Comparison of ENCODE assay signal across 9 mouse cellular contexts in the genomic region with DNA sequence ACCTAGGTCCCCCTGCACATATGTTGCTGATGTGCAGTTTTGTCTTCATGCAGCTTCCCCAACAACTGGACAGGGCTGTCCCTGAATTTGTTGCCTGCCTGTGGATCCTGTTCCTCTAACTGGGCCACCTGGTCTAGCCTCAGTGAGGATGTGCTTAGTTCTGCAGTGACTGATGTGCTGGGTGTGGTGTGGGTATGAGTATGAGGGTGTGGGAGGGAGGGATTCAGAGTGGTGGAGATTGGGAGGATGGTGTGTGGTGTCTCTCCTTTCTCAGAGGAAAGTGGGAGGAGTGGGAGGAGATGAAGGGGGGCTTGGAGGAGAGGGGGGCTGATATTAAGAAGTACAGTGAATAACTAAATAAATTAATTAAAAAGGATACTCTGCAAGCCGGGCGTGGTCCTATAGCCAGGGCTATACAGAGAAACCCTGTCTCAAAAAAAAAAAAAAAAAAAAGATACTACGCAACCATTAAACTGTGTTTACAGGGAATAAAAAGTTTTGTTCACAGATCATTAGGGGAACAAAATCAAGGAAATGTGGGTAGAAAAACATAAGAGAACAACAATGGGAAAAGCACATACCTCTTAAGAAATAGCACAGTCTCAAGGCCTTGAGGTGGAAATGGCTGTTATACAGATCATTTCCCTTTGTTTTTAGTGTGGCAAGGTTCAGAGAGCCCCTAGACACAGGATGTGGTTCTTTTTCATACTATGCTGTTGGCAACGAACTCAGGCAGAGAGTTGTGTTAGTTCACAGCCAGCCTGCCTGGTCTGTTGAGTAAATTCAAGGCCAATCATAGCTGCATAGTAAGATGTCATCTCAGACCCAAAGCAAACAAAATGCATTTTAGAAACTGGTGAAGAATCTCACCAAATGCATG. TPM values are rescaled to one million over a fixed set of nuclear protein-coding genes. Genes with fewer than 3 reads are reported as not detected.
A peak's percentile ranks its signal among the peaks of the same experiment; 100 is the strongest.
DNase-seq lines count a peak whose midpoint lies in the region; ATAC-seq lines count a peak whose summit lies in the region.
"Had no signal": no experiment of that assay in that cellular context is flagged by ENCODE, and none has a peak within 500 bp of the region (broad histone marks: within the 10 kb centered on the region; RNA-seq: fewer than 3 reads in every experiment).

No protein-coding gene starts in this region.

- DNase-seq in 3T3-L1 (ENCODE audit: low read depth, low spot score) (peak; percentile 60), 416B (ENCODE audit: low read depth) (peak; percentile 94)
- DNase-seq in heart, postnatal 4 days, result peak; percentile 14
- DNase-seq in c-Kit-positive CD71-positive TER-119-positive erythroid progenitor cells, embryonic 14.5 days (ENCODE audit: low spot score), result no peak
- no peak for DNase-seq in adrenal gland, adult 8-10 months
- no peak for DNase-seq in left cerebral cortex, postnatal 25 days (ENCODE audit: low spot score in 2 of 2)
- DNase-seq: gastrocnemius, postnatal 36 days; midbrain, embryonic 14.5 days had no signal

- peak; percentile 41; the same call in 1 of the 2 replicates for ATAC-seq in neutrophil, adult 5-6 weeks (ENCODE audit: extremely low read depth, insufficient number of reproducible peaks, low FRiP score, poor library complexity, severe bottlenecking)

- intact Hi-C loops in left cerebral cortex, postnatal 25 days (cut with DNase I), result no loop called here

RNA-seq across cellular contexts. Expression of a gene that starts 15.8 kb away (rescaled TPM):
- total RNA-seq in heart, postnatal 4 days (2021), result not detected
- 0.61 TPM in 1 of 2 replicates, not detected in the other for total RNA-seq in neutrophil, adult 5-6 weeks (2017)
- total RNA-seq in adrenal gland, adult 8-10 months (2022), result 10 to 100 TPM in 2 of 4 experiments, 1 to 10 TPM in 1, not detected in 1; 1.1 to 33.6 (median 29.7) TPM
- not detected for total RNA-seq in left cerebral cortex, postnatal 25 days (2021)

RNA-seq across cellular contexts. Expression of a gene that starts 45.8 kb away (rescaled TPM):
- total RNA-seq in heart, postnatal 4 days (2021), result not detected
- not detected in 2 replicates for total RNA-seq in neutrophil, adult 5-6 weeks (2017)
- not detected for total RNA-seq in adrenal gland, adult 8-10 months (2022)
- total RNA-seq in left cerebral cortex, postnatal 25 days (2021), result not detected
- total RNA-seq: gastrocnemius, postnatal 36 days had no signal

RNA-seq across cellular contexts. Expression of a gene that starts 48.2 kb away (rescaled TPM):
- total RNA-seq in heart, postnatal 4 days (2021), result 1 to 10 TPM in 1 of 2 experiments, under 1 TPM in 1; 0.68 to 1.2 TPM
- 0.61 and 1.9 TPM in 2 replicates for total RNA-seq in neutrophil, adult 5-6 weeks (2017)
- 1 to 10 TPM in 1 of 4 experiments, under 1 TPM in 2, not detected in 1; 0.43 to 2.3 (median 0.99) TPM for total RNA-seq in adrenal gland, adult 8-10 months (2022)
- under 1 TPM in 1 of 2 experiments, not detected in 1; 0.23 TPM for total RNA-seq in left cerebral cortex, postnatal 25 days (2021)

RNA-seq across cellular contexts. Expression of a gene that starts 48.8 kb away (rescaled TPM):
- 1 to 10 TPM; 6.1 to 7.2 TPM for total RNA-seq in heart, postnatal 4 days (2021)
- total RNA-seq in neutrophil, adult 5-6 weeks (2017), result 11.6 and 15.0 TPM in 2 replicates
- 1 to 10 TPM; 2.5 to 4.8 (median 3.6) TPM for total RNA-seq in adrenal gland, adult 8-10 months (2022)
- total RNA-seq in left cerebral cortex, postnatal 25 days (2021), result 1 to 10 TPM; 1.7 to 2.0 TPM

RNA-seq across cellular contexts. Expression of a gene that starts 56.2 kb away (rescaled TPM):
- not detected for total RNA-seq in heart, postnatal 4 days (2021)
- not detected in 2 replicates for total RNA-seq in neutrophil, adult 5-6 weeks (2017)
- not detected for total RNA-seq in adrenal gland, adult 8-10 months (2022)
- total RNA-seq in left cerebral cortex, postnatal 25 days (2021), result not detected
- total RNA-seq: gastrocnemius, postnatal 36 days had no signal

Comparison
In these comparisons a context has a peak if more than half of its experiments do, and no peak if none do; other contexts are left out.
1. DNase-seq: peak in 3T3-L1 (single experiment), 416B (single experiment) and heart, postnatal 4 days (single experiment); none in c-Kit-positive CD71-positive TER-119-positive erythroid progenitor cells, embryonic 14.5 days (single experiment), adrenal gland, adult 8-10 months (single experiment) and left cerebral cortex, postnatal 25 days (0 of 2).